Mouse (Mus musculus): ENCODE results near the gene Gab1.
A peak's percentile ranks its signal among the peaks of the same experiment; 100 is the strongest.

The Gab1 gene

GRCm38 (mm10) chr8:80873723-80874427 lies 6.4 kb downstream of the Gab1 start:
- peak; percentile 45 for DNase-seq (ENCODE audit: low read depth, low spot score)

- DNase-seq (ENCODE audit: low read depth, low spot score): no peak
Observed at GRCm38 (mm10) chr8:80872688-80873087, 7.6 kb downstream of the Gab1 start.

- DNase-seq (ENCODE audit: low read depth, low spot score): no peak
Observed at GRCm38 (mm10) chr8:80871400-80871799, 8.9 kb downstream of the Gab1 start.

GRCm38 (mm10) chr8:80870535-80871204 lies 9.6 kb downstream of the Gab1 start:
- peak; percentile 48 for DNase-seq (ENCODE audit: low read depth, low spot score)

DNA sequence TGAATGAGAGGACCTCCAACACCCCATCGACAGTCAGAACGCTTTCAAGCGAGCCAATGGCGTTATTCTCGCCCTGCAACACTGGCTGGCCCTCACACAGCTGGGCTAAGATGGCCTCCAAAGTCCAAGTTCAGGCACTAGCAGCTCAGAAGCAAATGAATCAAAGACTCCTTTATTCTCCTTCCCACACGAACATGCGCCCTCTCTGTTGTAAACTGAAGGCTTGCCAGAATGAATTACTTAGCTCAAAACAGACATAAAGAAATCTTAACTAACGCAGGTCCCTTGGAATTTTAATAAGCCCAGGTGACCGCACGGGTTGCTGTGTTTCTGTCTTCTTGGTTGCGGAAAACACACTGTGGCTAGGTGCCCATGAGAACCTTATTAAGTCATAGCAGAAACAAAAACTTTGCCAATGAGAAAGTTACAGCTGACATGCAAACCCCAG lies 10.4 kb downstream of the Gab1 start:
- no peak for DNase-seq (ENCODE audit: low read depth, low spot score)

GRCm38 (mm10) chr8:80868801-80869323 lies 11.5 kb downstream of the Gab1 start:
- DNase-seq (ENCODE audit: low read depth, low spot score): no peak

GRCm38 (mm10) chr8:80868006-80868702 lies 12.2 kb downstream of the Gab1 start:
- DNase-seq (ENCODE audit: low read depth, low spot score): no peak

GRCm38 (mm10) chr8:80867598-80867997 lies 12.7 kb downstream of the Gab1 start:
- DNase-seq (ENCODE audit: low read depth, low spot score): no peak

GRCm38 (mm10) chr8:80865181-80865784 lies 15.0 kb downstream of the Gab1 start:
- DNase-seq (ENCODE audit: low read depth, low spot score): no peak

- no peak for DNase-seq (ENCODE audit: low read depth, low spot score)
Observed at GRCm38 (mm10) chr8:80863393-80863792, 16.9 kb downstream of the Gab1 start.

DNA sequence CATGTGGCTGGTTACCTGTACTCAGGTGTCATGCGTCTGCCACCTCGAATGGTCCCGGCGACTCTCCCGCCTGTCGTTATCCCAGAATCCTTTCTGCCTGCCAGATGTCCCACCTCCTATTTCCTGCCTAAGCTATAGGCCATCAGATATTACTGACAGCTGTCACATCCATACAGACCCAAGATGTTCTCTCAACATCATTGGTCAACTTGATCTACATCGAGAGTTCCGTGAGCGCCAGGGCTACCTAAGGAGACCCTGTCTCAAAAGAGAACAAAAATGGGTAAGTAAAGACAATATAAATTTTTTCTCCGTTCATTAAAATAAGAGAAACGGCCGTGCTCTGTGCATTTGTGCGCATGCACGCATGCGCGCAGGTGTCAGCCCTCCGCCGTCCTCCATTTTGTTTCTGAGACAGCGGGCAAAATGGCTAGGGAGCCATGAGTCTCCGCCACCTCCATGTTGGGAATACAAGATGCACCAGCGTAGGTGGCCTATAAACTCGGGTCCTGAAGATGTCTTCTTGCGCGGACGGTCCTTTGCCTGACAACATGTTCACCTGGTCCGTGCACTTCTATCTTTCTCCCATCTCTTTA lies 21.0 kb downstream of the Gab1 start:
- peak; percentile 92 for DNase-seq (ENCODE audit: low read depth, low spot score)

DNA sequence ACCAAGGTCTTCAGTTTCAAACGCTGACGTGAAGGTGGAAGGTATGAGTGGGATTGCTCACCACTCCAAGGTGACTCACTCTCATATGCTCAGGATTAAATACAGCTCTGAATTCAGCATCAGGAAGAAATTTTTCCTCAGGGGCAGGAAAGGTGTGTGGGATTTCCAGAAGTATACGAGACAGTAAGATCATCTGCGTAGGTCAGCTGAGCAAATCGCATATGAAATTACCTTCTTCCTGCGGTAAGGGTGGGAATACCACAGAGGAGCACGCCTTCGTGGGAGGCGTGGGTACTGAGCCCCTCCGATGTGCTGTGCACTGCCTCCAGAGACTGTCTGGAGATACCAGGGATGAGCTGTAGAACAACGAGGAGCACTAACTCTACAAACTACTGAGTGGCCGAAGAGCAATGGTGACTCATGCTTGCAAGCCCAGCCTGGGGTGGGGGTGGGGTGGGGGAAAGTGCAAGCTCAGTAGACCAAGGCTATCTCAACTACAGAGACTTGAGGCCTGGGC lies 22.4 kb downstream of the Gab1 start:
- DNase-seq (ENCODE audit: low read depth, low spot score): peak; percentile 37

GRCm38 (mm10) chr8:80857128-80857527 lies 23.2 kb downstream of the Gab1 start:
- no peak for DNase-seq (ENCODE audit: low read depth, low spot score)

DNA sequence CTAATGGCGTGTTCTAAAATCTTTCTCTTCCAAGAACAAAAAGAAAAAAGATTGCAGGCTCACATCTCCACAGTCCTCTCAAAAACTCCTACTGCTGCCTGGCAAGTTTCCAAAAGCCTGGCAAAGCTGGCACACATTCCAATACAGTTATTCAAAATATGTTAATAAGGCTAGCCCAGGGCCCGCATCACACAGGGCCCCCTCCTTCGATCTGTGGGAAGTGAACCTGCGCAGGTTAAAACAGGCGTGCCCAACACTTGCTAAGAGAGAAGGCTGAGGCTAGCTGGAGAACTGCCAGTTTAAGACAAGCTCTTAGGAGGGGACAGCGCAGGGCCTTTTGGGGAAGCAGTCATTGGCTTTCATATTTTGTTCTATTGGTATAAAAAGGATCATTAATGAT lies 23.7 kb downstream of the Gab1 start:
- peak; percentile 40 for DNase-seq (ENCODE audit: low read depth, low spot score)

DNA sequence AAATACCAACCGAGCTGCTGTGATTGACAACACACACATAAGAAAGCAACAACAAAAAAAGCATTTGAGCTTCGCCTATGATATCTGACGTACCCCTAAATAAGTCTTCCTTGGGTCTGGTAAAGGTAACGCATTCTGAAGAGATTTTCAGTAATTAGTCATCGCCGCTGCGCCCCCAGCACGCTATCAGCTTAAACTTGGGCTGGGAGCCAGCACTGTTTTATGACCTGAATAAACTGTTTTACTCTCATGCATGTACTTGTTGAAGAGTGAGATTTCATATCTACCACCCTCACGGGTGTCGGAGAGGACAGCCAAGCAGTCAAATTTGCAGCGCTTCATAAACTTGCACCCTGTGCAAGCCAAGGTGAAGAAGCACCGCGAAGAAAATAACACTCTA lies 26.7 kb downstream of the Gab1 start:
- DNase-seq (ENCODE audit: low read depth, low spot score): no peak

GRCm38 (mm10) chr8:80853208-80853607 lies 27.1 kb downstream of the Gab1 start:
- no peak for DNase-seq (ENCODE audit: low read depth, low spot score)

- DNase-seq (ENCODE audit: low read depth, low spot score): no peak
Observed at GRCm38 (mm10) chr8:80852412-80853165, 27.7 kb downstream of the Gab1 start.

DNA sequence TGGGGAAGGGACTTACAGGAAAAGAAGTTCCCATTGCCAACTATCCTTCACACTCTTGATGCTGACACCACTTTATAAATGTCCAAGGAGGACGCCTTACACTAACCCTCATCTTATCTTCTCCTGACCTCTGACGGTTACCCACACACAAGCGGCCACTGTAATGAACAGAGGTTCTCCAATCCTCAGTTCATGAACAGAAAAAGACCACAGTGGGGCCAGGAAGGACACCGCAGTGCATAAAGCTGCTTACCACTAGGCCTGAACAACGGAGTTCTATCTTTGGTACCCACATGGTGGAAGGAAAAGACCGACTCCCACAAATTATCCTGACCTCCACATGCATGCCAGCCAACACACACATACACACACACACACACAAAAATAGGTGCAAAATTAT lies 28.7 kb downstream of the Gab1 start:
- DNase-seq (ENCODE audit: low read depth, low spot score): no peak

DNA sequence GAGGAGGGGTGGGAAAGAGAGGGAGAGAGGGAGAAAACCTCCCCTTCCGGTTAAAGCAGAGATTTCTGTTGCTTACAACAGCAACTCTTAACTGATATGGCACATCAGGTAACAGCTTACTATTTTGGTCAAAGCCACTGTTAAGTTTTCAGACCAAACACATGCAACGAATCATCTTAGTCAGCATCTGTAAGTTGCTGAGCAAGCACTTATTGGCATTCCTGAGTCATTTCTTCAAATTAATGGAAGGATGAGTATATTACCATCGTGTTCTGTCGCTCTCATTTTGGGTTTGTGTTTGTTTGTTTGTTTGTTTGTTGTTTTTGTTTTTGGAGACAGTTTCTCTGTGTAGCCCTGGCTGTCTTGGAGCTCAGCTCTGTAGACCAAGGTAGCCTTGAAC lies 30.3 kb downstream of the Gab1 start:
- no peak for DNase-seq (ENCODE audit: low read depth, low spot score)

GRCm38 (mm10) chr8:80848631-80849030 lies 31.7 kb downstream of the Gab1 start:
- no peak for DNase-seq (ENCODE audit: low read depth, low spot score)

DNA sequence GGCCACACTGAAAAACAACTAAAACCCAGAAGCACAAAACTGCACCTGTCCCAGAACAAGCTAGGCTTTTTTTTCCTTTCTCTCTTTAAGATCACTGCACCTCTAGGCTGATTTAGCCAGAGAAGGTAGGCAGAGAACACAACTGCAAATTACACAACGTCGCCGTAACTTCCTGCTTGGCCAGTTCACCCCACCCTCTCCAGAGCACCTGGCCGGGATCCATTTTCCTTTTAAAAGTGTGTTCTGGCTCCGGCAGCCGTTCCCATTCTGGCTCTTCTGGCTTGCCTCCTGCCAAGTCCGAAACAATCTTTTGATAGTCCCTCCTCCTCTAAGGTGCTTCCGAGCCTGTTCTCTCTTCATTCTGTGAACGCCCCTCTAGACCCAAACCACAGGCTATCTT lies 32.4 kb downstream of the Gab1 start:
- no peak for DNase-seq (ENCODE audit: low read depth, low spot score)

Measured in ES-CJ7 (cell line).